Comparison of ENCODE assay signal across 27 mouse cellular contexts in the genomic region with DNA sequence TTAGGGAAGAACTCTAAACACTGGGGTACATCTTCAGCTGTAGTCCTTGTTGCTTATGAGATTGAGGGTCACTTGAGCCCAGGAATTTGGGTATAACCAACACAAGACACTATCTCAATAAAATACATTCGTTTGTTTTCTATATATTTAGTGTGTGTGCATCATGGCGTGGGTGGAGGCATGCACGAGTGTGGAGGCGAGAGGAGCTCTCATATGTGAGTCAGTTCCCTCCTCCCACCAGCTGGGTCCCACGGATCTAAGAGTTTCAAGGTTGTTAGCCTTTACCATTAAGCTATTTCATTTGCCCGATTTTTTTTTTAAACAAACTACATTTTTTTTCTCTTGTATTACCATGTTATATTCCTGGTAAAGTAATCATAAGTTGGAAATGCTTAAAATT. TPM values are rescaled to one million over a fixed set of nuclear protein-coding genes. Genes with fewer than 3 reads are reported as not detected.
A peak's percentile ranks its signal among the peaks of the same experiment; 100 is the strongest.
DNase-seq lines count a peak whose midpoint lies in the region; TF ChIP-seq lines count a peak whose summit lies in the region.
"Had no signal": no experiment of that assay in that cellular context is flagged by ENCODE, and none has a peak within 500 bp of the region (broad histone marks: within the 10 kb centered on the region; RNA-seq: fewer than 3 reads in every experiment).

No protein-coding gene starts in this region.

- TF ChIP-seq EP300 in MEL (IDR thresholded peaks at IDR 0.05; ENCODE audit: low read depth in 1 of 2, low read length in 2 of 2), result 0 out of 4 replicates have a peak, but pooled peaks of 1 of the 2 experiments have one; percentile 2

- H3K79me2 ChIP-seq in MEL (ENCODE audit: control insufficient read depth, insufficient read depth, low read length, poor library complexity), result peaks cover 1% of the 10 kb centered on the region; the same call in 1 of the 2 replicates

- 79% methylated on average over 6 of the region's 6 CpGs for WGBS in bone marrow, adult 2 months

- H3K27me3 ChIP-seq in MEL (ENCODE audit: control insufficient read depth in 1 of 2, insufficient read depth in 2 of 2, low read length in 2 of 2), result no peaks in the 10 kb centered on the region
- H3K27me3 ChIP-seq: embryonic facial prominence, embryonic 13.5 days; forebrain, embryonic 12.5 days; forebrain, embryonic 15.5 days; hindbrain, embryonic 12.5 days; hindbrain, embryonic 15.5 days had no signal

- no peak overlapping the region; the same call in 1 of the 2 replicates for H3K9ac ChIP-seq in MEL (ENCODE audit: control insufficient read depth, low read depth, low read length, poor library complexity, severe bottlenecking)
- H3K9ac ChIP-seq: embryonic facial prominence, embryonic 13.5 days; forebrain, embryonic 12.5 days; forebrain, embryonic 15.5 days; hindbrain, embryonic 12.5 days; hindbrain, embryonic 15.5 days had no signal

- no peak for DNase-seq in layer of hippocampus, adult 2 months (ENCODE audit: low spot score in 2 of 2)
- DNase-seq in layer of hippocampus, adult 9-11 months, result no peak
- peak; percentile 24 to 74 for DNase-seq in left cerebral cortex, postnatal 25 days (ENCODE audit: low spot score in 2 of 2)
- DNase-seq in left cerebral cortex, postnatal 36 days (ENCODE audit: low spot score in 2 of 2), result no peak
- no peak for DNase-seq in MEL (ENCODE audit: low read depth, low spot score)
- DNase-seq in kidney, adult 8-10 months, result no peak
- DNase-seq in retina, postnatal 1 day, result no peak
- DNase-seq: adrenal gland, adult 8-10 months; adrenal gland, postnatal 25 days; cerebellum, adult 11 months; cerebellum, adult 2 months; cerebellum, adult 9-11 months; cerebellum, postnatal 25 days; embryo, embryonic 11 days; gastrocnemius, postnatal 25 days; heart, adult 2 months had no signal

- no peak overlapping the region for H3K4me3 ChIP-seq in layer of hippocampus, adult 2 months
- H3K4me3 ChIP-seq in MEL (ENCODE audit: control insufficient read depth in 1 of 2, insufficient read depth in 1 of 2, low read depth in 2 of 2, low read length in 2 of 2), result no peak overlapping the region
- H3K4me3 ChIP-seq in bone marrow, adult 2 months (replicated peaks; ENCODE audit: control insufficient read depth, low read depth, low read length), result no peak overlapping the region
- H3K4me3 ChIP-seq: embryonic facial prominence, embryonic 10.5 days; embryonic facial prominence, embryonic 13.5 days; erythroblast, embryonic 14.5 days; forebrain, embryonic 12.5 days; forebrain, embryonic 15.5 days; heart, adult 2 months; hindbrain, embryonic 12.5 days; hindbrain, embryonic 15.5 days had no signal

- peaks cover 2 to 48% of the 10 kb centered on the region in 2 experiments; a peak in 3 of 4 replicates for H3K4me1 ChIP-seq in MEL (ENCODE audit: control insufficient read depth in 1 of 2, insufficient read depth in 2 of 2, low read length in 2 of 2)
- H3K4me1 ChIP-seq in bone marrow, adult 2 months (ENCODE audit: control insufficient read depth, insufficient read depth, low read length), result peaks cover 8% of the 10 kb centered on the region
- H3K4me1 ChIP-seq: embryonic facial prominence, embryonic 13.5 days; forebrain, embryonic 15.5 days; hindbrain, embryonic 12.5 days; hindbrain, embryonic 15.5 days had no signal

- no peak for TF ChIP-seq RAD21 in MEL (IDR thresholded peaks at IDR 0.05; ENCODE audit: low read depth, low read length)

- intact Hi-C loops in left cerebral cortex, postnatal 25 days (cut with DNase I), result no loop called here
- intact Hi-C loops in left cerebral cortex, postnatal 36 days (cut with DNase I), result no loop called here

- H3K9me3 ChIP-seq in MEL (replicated peaks; ENCODE audit: insufficient read depth, low read length), result no peaks in the 10 kb centered on the region
- H3K9me3 ChIP-seq: embryonic facial prominence, embryonic 10.5 days; embryonic facial prominence, embryonic 13.5 days; forebrain, embryonic 12.5 days; forebrain, embryonic 15.5 days; hindbrain, embryonic 12.5 days; hindbrain, embryonic 15.5 days had no signal

- 0 out of 2 replicates have a peak, but pooled peaks have one; percentile 5 for TF ChIP-seq CTCF in layer of hippocampus, adult 2 months (conservative IDR thresholded peaks at IDR 0.05)
- no peak for TF ChIP-seq CTCF in MEL (IDR thresholded peaks at IDR 0.05 in 2 of 3, conservative IDR thresholded peaks at IDR 0.05 in 1 of 3; ENCODE audit: control insufficient read depth in 1 of 3, insufficient read depth in 1 of 3, low read depth in 2 of 3, low read length in 3 of 3, poor library complexity in 1 of 3, severe bottlenecking in 1 of 3)
- TF ChIP-seq CTCF in bone marrow, adult 2 months (IDR thresholded peaks at IDR 0.05; ENCODE audit: control insufficient read depth, insufficient read depth, low read length), result 0 out of 2 replicates have a peak, but pooled peaks have one; percentile 3

- TF ChIP-seq POLR2A in MEL (IDR thresholded peaks at IDR 0.05; ENCODE audit: control insufficient read depth in 1 of 2, insufficient read depth in 1 of 2, low read depth in 1 of 2, low read length in 2 of 2, poor library complexity in 1 of 2), result no peak
- TF ChIP-seq POLR2A in bone marrow, adult 2 months (IDR thresholded peaks at IDR 0.05; ENCODE audit: borderline replicate concordance, control insufficient read depth, low read depth, low read length), result no peak

- H3K27ac ChIP-seq in layer of hippocampus, adult 2 months, result no peak overlapping the region
- H3K27ac ChIP-seq in MEL (ENCODE audit: control insufficient read depth, low read depth, low read length), result peak overlapping the region; percentile 99
- no peak overlapping the region for H3K27ac ChIP-seq in bone marrow, adult 2 months (ENCODE audit: control insufficient read depth, insufficient read depth, low read depth, low read length, poor library complexity)
- H3K27ac ChIP-seq: embryonic facial prominence, embryonic 10.5 days; embryonic facial prominence, embryonic 13.5 days; forebrain, embryonic 12.5 days; forebrain, embryonic 15.5 days; heart, adult 2 months; hindbrain, embryonic 12.5 days; hindbrain, embryonic 15.5 days had no signal

- peaks cover 0 to 38% of the 10 kb centered on the region in 2 experiments; a peak in 2 of 4 replicates for H3K36me3 ChIP-seq in MEL (ENCODE audit: control insufficient read depth in 1 of 2, insufficient read depth in 2 of 2, low read length in 2 of 2)
- H3K36me3 ChIP-seq: embryonic facial prominence, embryonic 10.5 days; embryonic facial prominence, embryonic 13.5 days; forebrain, embryonic 12.5 days; forebrain, embryonic 15.5 days; hindbrain, embryonic 12.5 days; hindbrain, embryonic 15.5 days had no signal

TF ChIP-seq in MEL, 35 proteins besides CTCF, POLR2A, EP300 and RAD21 (continues in another document):
- TF ChIP-seq BHLHE40 (IDR thresholded peaks at IDR 0.05; ENCODE audit: borderline replicate concordance, low read depth, low read length), result no peak
- no peak for TF ChIP-seq TBP (IDR thresholded peaks at IDR 0.05; ENCODE audit: low read depth, low read length)
- no peak for TF ChIP-seq ZNF384 (IDR thresholded peaks at IDR 0.05; ENCODE audit: low read depth, low read length)
- no peak for TF ChIP-seq KAT2A (conservative IDR thresholded peaks at IDR 0.05; ENCODE audit: low read depth, low read length)
- TF ChIP-seq SIN3A (IDR thresholded peaks at IDR 0.05; ENCODE audit: low read length), result no peak

RNA-seq across cellular contexts. Expression of gene Spi1, which starts 8.6 kb away (rescaled TPM):
- total RNA-seq in layer of hippocampus, adult 2 months (2021), result 1 to 10 TPM; 2.4 to 5.4 TPM
- 1 to 10 TPM; 3.0 to 5.3 TPM for total RNA-seq in left cerebral cortex, postnatal 25 days (2021)
- 1 to 10 TPM; 4.1 to 5.5 TPM for total RNA-seq in left cerebral cortex, postnatal 36 days (2021)
- 108 and 129 TPM in 2 replicates for total RNA-seq in MEL (2012; rRNA removed)
- polyA plus RNA-seq in MEL (2012; ENCODE audit: insufficient read depth in 1 of 2, insufficient read length in 2 of 2, low read depth in 1 of 2, low replicate concordance in 2 of 2, missing spikeins in 1 of 2), result 100 to 1,000 TPM in 1 of 2 experiments, 10 to 100 TPM in 1; 95.9 to 142 TPM
- 28.0 and 65.7 TPM in 2 replicates for polyA plus RNA-seq in bone marrow, adult 2 months (2011; ENCODE audit: insufficient read depth, insufficient read length, low replicate concordance, missing spikeins)
- polyA plus RNA-seq: activated CD4-positive, CD25-positive, alpha-beta regulatory T cell, adult 4 months; C2C12 had no signal

RNA-seq across cellular contexts. Expression of gene Slc39a13, which starts 20.6 kb away (rescaled TPM):
- 10 to 100 TPM; 33.7 to 37.3 TPM for total RNA-seq in layer of hippocampus, adult 2 months (2021)
- total RNA-seq in left cerebral cortex, postnatal 25 days (2021), result 10 to 100 TPM; 25.1 to 29.4 TPM
- total RNA-seq in left cerebral cortex, postnatal 36 days (2021), result 10 to 100 TPM; 27.6 to 36.6 TPM
- total RNA-seq in MEL (2012; rRNA removed), result 7.7 and 9.4 TPM in 2 replicates
- 10 to 100 TPM in 1 of 2 experiments, not detected in 1; 19.1 TPM for polyA plus RNA-seq in MEL (2012; ENCODE audit: insufficient read depth in 1 of 2, insufficient read length in 2 of 2, low read depth in 1 of 2, low replicate concordance in 2 of 2, missing spikeins in 1 of 2)
- polyA plus RNA-seq in bone marrow, adult 2 months (2011; ENCODE audit: insufficient read depth, insufficient read length, low replicate concordance, missing spikeins), result 6.8 and 15.6 TPM in 2 replicates

RNA-seq across cellular contexts. Expression of gene Mybpc3, which starts 27.1 kb away (rescaled TPM):
- total RNA-seq in layer of hippocampus, adult 2 months (2021), result under 1 TPM in 1 of 2 experiments, not detected in 1; 0.07 TPM
- total RNA-seq in left cerebral cortex, postnatal 25 days (2021), result 1 to 10 TPM in 1 of 2 experiments, under 1 TPM in 1; 0.96 to 1.4 TPM
- under 1 TPM; 0.41 to 0.81 TPM for total RNA-seq in left cerebral cortex, postnatal 36 days (2021)
- 0.19 and 0.29 TPM in 2 replicates for total RNA-seq in MEL (2012; rRNA removed)
- polyA plus RNA-seq in MEL (2012; ENCODE audit: insufficient read depth in 1 of 2, insufficient read length in 2 of 2, low read depth in 1 of 2, low replicate concordance in 2 of 2, missing spikeins in 1 of 2), result under 1 TPM in 1 of 2 experiments, not detected in 1; 0.50 TPM
- polyA plus RNA-seq in bone marrow, adult 2 months (2011; ENCODE audit: insufficient read depth, insufficient read length, low replicate concordance, missing spikeins), result 0.54 and 1.1 TPM in 2 replicates
- total RNA-seq: adrenal gland, postnatal 25 days; gastrocnemius, postnatal 25 days had no signal
- polyA plus RNA-seq: activated CD4-positive, CD25-positive, alpha-beta regulatory T cell, adult 4 months; C2C12; CD4-positive, CD25-positive, alpha-beta regulatory T cell, adult 4 months; erythroblast, embryonic 14.5 days; forebrain, embryonic 15.5 days; hindbrain, embryonic 15.5 days had no signal

RNA-seq across cellular contexts. Expression of gene Psmc3, which starts 37.0 kb away (rescaled TPM):
- 100 to 1,000 TPM; 203 to 215 TPM for total RNA-seq in layer of hippocampus, adult 2 months (2021)
- 100 to 1,000 TPM; 184 to 218 TPM for total RNA-seq in left cerebral cortex, postnatal 25 days (2021)
- total RNA-seq in left cerebral cortex, postnatal 36 days (2021), result 100 to 1,000 TPM; 206 to 234 TPM
- total RNA-seq in MEL (2012; rRNA removed), result 259 and 271 TPM in 2 replicates
- 1,000 to 10,000 TPM in 1 of 2 experiments, 100 to 1,000 TPM in 1; 428 to 1,459 TPM for polyA plus RNA-seq in MEL (2012; ENCODE audit: insufficient read depth in 1 of 2, insufficient read length in 2 of 2, low read depth in 1 of 2, low replicate concordance in 2 of 2, missing spikeins in 1 of 2)
- polyA plus RNA-seq in bone marrow, adult 2 months (2011; ENCODE audit: insufficient read depth, insufficient read length, low replicate concordance, missing spikeins), result 264 and 333 TPM in 2 replicates

RNA-seq across cellular contexts. Expression of gene Rapsn, which starts 55.4 kb away (rescaled TPM):
- total RNA-seq in layer of hippocampus, adult 2 months (2021), result under 1 TPM in 1 of 2 experiments, not detected in 1; 0.31 TPM
- total RNA-seq in left cerebral cortex, postnatal 25 days (2021), result under 1 TPM; 0.41 to 0.53 TPM
- total RNA-seq in left cerebral cortex, postnatal 36 days (2021), result under 1 TPM; 0.47 to 0.54 TPM
- total RNA-seq in MEL (2012; rRNA removed), result not detected in 2 replicates
- under 1 TPM in 1 of 2 experiments, not detected in 1; 0.10 TPM for polyA plus RNA-seq in MEL (2012; ENCODE audit: insufficient read depth in 1 of 2, insufficient read length in 2 of 2, low read depth in 1 of 2, low replicate concordance in 2 of 2, missing spikeins in 1 of 2)
- 2.1 and 2.4 TPM in 2 replicates for polyA plus RNA-seq in bone marrow, adult 2 months (2011; ENCODE audit: insufficient read depth, insufficient read length, low replicate concordance, missing spikeins)
- polyA plus RNA-seq: erythroblast, embryonic 14.5 days had no signal

Comparison
In these comparisons a context has a peak if more than half of its experiments do, and no peak if none do; other contexts are left out.
1. DNase-seq: peak in left cerebral cortex, postnatal 25 days (2 of 2); none in layer of hippocampus, adult 2 months (0 of 2), layer of hippocampus, adult 9-11 months (single experiment), left cerebral cortex, postnatal 36 days (0 of 2), MEL (single experiment), kidney, adult 8-10 months (0 of 2) and retina, postnatal 1 day (single experiment).
2. CTCF ChIP-seq: peak in layer of hippocampus, adult 2 months (single experiment) and bone marrow, adult 2 months (single experiment); none in MEL (0 of 3).
3. RNA of gene Spi1, which starts 8.6 kb away (total RNA-seq): 108 to 129 TPM in MEL; 4.1 to 5.5 TPM in left cerebral cortex, postnatal 36 days, 2.4 to 5.4 TPM in layer of hippocampus, adult 2 months and 3.0 to 5.3 TPM in left cerebral cortex, postnatal 25 days; every median in the first group is over 10 times any median in the second.